Mouse (Mus musculus) testis, adult 2 months (tissue): Measurements from ENCODE around the gene Fxyd7.

ENCODE experiments used
- CTCF ChIP-seq: fragments of 200-500 bp; IDR thresholded peaks from 2 replicates; pipeline ENCODE4 v1.5.1; 2012; ENCODE audit warnings: low read depth, mild to moderate bottlenecking, inconsistent platforms, low read length, moderate library complexity; ENCODE audit not compliant: control insufficient read depth, insufficient read depth, insufficient replicate concordance
- POLR2A ChIP-seq: fragments of 200-500 bp; IDR thresholded peaks from 2 replicates; pipeline ENCODE4 v1.6.1; 2012; ENCODE audit warnings: low read depth, mild to moderate bottlenecking, inconsistent platforms, low read length, moderate library complexity; ENCODE audit not compliant: control insufficient read depth

- TF ChIP-seq CTCF (no peak), POLR2A (no peak)
Observed at GRCm38 (mm10) chr7:31012971-31013370, 38.3 kb downstream of the Fxyd7 start.
